Mouse (Mus musculus) ovary, postnatal 10 days (tissue): Measurements from ENCODE around the gene Senp6.
"Not testable (repeated sequence)": the region's sequence is repeated elsewhere in the genome, so short reads cannot be mapped to it uniquely, and the experiment has no call there.

ENCODE experiments used
- DNase-seq: peaks from one replicate; pipeline ENCODE4 v3.0.0; 2022; ENCODE audit warnings: low spot score

The Senp6 gene

GRCm38 (mm10) chr9:80066367-80067220, at the start of gene Senp6:
Senp6 (plus strand) TSS chr9:80066903.
- peak; percentile 52 for DNase-seq

DNA sequence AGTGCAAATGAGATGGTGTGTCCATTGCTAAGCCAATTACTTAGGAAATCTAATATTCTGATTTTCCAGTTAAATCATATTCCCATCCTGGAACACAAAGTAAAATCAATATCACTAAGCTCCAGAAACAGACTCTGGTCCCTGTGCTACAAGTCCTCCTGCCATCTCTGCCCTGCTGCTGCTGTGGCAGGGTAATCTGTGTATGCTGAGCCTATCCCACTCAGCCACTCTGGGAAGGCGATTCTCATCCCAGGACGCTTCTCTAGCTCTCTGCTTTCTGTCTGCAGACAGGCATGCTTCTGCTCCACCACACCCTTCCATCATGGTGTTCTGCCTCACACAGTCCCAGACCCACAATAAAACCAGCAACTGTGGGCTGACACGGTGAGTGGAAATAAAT, 46.3 kb upstream of the Senp6 start:
- DNase-seq: no peak

- no peak for DNase-seq
Observed at GRCm38 (mm10) chr9:80021648-80022047, 45.1 kb upstream of the Senp6 start.

GRCm38 (mm10) chr9:80022821-80023220, 43.9 kb upstream of the Senp6 start:
- no peak for DNase-seq

DNA sequence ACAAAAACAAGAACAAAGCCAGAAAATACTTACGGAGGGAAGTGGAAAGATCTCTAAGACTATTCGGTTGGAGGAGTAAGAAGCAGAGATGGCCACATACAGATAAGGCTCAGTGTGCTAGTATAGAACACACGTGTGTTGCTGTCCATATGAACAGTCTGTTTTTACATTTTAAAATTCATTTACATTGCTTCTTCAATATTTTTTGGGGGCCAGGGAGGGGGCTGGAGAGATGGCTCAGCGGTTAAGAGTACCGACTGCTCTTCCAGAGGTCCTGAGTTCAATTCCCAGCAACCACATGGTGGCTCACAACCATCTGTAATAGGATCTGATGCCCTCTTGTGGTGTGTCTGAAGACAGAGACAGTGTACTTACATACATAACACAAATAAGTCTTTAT, 41.4 kb upstream of the Senp6 start:
- DNase-seq: not testable (repeated sequence)

DNA sequence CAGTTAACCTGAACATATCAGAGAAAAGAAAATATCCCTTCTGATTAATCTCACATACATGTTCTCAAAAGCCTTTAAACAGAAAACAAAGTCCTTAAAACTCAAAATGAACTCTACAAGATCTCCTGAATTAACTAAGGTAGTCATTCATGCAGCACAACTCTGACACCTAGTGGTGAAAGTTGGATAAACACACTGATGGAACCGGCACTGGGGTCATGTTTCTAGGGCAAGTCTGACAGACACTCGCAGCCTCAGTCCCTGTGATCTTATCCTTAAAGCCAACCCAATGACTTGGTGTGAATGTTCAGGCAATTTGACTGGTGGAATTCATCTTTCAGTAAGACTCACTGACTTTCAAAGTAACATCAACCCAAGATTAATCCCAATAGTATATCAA, 40.7 kb upstream of the Senp6 start:
- peak; percentile 8 for DNase-seq

DNA sequence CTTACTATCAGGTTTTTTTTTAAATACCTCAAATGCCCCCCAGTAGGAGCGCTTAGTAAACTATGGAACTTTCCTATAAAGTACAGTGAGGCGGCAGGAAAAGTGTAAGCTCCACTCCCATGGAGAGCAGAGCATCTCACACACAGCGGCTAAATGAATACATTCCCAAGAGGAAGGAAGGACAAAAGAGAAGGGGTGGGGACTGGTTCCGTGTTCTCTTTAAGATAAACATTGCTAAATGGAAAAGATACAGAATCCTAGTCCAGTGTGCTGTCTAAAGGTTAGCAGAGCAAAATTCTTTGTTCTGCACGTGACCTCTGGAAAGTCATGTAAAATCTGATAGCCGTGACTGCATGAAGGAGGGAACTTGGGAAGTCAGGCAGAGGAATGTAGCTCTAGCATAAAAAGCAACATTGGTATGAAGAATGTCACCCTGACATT, 40.1 kb upstream of the Senp6 start:
- DNase-seq: no peak

DNA sequence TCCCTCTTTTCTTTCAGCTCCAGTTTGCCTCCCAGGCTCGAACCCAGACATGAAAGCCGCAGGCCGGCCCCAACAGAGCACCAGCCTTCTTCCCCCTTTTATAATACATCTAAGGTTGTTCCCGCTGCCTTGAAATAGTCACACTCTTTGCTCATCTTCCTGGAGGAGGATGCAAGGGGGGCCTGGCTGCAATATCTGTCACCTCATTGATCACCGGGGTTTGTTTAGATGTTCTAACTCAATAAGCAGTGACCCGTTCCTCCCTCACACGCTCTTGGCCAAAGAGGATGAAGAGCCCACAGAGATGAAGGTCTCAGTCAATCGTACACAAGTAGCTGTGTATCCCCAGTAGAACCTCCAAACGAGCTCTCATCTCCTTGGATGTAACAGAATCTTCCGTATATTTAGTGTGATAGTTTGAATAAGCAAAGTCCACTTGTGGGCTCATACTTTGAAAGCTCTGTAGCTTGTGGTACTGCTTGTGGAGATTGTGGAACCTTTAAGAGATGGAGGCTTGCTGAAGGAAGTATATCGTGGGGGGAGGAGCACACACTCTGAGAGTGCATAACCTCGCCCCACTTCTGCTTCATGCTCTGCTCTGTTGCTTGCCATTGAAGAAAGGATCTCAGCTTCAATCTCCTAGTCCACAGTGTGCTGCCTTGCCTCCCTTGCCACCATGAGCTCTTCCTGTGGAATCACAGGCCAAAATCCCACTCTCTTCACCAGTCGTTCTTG, 29.3 kb upstream of the Senp6 start:
- DNase-seq: no peak

DNA sequence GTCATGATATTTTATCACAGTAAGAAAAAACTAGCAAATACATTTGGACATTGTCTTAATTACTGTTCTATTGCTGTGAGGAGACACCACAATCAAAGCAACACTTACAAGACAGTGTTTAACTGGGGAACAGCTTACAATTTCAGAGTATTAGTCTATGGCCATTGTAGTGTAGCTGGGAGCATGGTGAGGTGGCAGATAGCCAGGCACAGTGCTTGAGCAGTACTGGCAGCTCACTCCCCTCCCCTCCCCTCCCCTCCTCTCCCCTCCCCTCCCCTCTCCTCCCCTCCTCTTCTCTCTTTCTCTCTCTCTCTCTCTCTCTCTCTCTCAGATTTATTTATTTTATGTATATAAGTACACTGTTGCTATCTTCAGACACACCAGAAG, 28.7 kb upstream of the Senp6 start:
- no peak for DNase-seq

DNA sequence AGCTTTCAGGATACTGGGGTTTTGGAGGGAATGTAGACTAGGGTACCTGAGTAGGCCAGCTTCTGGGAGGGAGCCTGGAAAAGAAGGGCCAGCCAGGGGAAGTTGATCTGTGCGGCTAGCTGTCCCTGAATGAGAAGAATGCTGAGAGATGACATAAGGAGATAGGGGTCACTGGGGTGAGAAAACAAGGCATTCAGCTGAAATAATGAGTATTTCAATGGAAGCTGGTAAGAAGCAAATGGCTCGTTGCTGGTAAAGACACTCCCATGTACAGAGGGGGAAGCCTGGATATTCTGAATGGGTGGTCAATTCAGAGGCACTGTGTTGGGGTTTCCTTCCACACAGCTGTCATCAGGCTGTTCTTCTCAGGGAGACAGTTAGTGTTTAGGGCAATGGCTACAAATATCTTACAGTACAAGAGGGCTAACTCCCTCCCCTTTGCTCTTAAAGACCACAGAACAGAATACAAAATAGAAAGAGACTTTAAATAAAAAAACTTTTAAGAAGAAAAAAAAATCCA, 27.3 kb upstream of the Senp6 start:
- DNase-seq: no peak

GRCm38 (mm10) chr9:80044301-80044700, 22.4 kb upstream of the Senp6 start:
- not testable (repeated sequence) for DNase-seq

DNA sequence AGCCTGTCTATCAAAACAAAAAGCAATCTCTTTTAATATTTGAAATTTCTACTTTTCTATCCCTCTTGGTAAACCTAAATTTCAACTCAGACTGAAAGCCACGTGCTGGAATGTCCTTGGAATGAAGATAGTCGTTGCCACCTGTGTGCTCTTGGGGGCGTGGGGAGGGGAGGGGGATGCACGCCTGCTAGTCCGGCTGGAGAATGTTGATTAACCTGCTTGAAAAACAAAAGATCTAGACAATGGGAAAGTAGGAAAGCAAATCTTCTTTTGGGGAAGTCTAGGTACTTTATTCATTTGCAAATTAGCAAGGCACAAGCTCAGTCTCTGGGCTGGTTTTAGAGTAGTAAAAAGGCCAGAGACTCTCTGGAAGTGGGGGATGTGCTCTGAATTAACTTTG, 17.4 kb upstream of the Senp6 start:
- DNase-seq: not testable (repeated sequence)

- no peak for DNase-seq
Observed at GRCm38 (mm10) chr9:80052951-80053350, 13.8 kb upstream of the Senp6 start.

GRCm38 (mm10) chr9:80057690-80058089, 9.0 kb upstream of the Senp6 start:
- DNase-seq: no peak

DNA sequence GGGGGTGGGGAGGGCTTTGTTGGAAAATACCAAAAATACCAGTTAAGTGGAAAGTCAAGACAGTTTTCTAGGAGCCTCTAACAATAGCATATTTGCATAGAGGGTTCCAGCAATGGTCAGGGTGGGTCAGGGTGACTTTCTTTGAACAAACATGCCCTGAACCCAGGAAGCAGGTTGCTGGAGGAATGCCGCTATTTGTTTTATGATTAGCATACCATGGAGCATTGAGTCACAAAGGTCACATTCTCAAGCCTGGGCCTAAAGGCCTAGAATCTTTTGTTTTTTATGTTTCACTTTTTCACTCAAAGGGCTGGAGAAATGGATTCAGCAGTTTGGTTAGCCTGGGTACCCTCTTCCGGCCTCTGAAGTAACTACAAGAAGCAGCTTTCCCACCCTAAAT, 1.2 kb upstream of the Senp6 start:
- not testable (repeated sequence) for DNase-seq

- peak; percentile 68 for DNase-seq
Observed at GRCm38 (mm10) chr9:80067221-80068027, 721 bp downstream of the Senp6 start.

DNA sequence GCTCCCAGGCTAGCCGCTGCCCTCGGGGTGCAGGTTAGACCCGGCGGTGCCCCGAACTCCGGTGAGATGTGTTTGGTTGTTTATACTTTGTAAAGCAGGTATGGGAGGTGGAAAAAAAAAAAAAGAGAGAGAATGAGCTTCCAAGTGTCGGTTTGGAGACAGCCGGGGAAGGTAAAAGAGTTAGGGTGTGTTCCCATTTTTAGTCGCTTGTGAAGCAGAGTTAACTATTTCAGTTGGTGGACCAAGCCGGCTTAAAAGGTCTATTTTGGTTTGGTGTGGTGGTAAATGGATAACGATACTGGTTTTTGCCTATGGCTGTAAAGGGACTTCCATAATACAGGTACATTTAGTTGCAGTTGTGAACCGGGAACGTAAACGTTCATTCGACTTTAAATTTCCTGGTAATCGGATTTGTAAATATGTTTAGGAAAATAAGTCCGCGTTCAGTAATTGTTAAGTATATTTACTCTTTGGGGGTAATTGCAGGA, 1.4 kb downstream of the Senp6 start:
- no peak for DNase-seq

- DNase-seq: no peak
Observed at GRCm38 (mm10) chr9:80068735-80069315, 2.1 kb downstream of the Senp6 start.

- DNase-seq: no peak
Observed at GRCm38 (mm10) chr9:80070026-80070425, 3.3 kb downstream of the Senp6 start.

GRCm38 (mm10) chr9:80071616-80072015, 4.9 kb downstream of the Senp6 start:
- DNase-seq: no peak

GRCm38 (mm10) chr9:80074067-80074466, 7.4 kb downstream of the Senp6 start:
- no peak for DNase-seq

DNA sequence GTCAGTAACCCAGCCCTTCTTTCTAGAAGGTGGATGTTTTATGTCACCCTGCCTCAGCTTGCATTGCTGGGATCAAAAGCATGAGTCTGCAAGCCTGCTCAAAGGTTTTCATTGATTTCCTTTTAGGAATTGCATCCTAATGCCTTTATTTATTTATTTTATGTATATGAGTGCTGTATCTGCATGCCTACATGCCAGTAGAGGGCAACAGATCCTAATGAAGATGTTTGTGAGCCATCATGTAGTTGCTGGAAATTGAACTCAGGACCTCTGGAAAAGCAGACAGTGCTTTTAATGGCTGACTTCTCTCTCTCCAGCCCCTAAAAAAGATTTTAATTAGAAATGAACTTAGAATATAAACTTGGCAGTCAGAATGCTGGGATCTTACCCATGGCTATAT, 8.2 kb downstream of the Senp6 start:
- DNase-seq: no peak
